Mouse (Mus musculus): ENCODE results near the gene Prdx2. TPM values are rescaled to one million over a fixed set of nuclear protein-coding genes. Genes with fewer than 3 reads are reported as not detected.
A peak's percentile ranks its signal among the peaks of the same experiment; 100 is the strongest.

Gene Prdx2
- polyA plus RNA-seq, 1 experiment from 2014 or later: 581 TPM

- Histone ChIP-seq H3K4me1 (replicated peaks) (peaks cover 13% of the 10 kb centered on the region), H3K9me3 (no peaks in the 10 kb centered on the region), H3K9ac (peak within 1 kb of the TSS; percentile 18; the same call in 1 of the 2 replicates), H3K4me3 (replicated peaks) (peak within 1 kb of the TSS; percentile 43), H3K27me3 (replicated peaks) (peaks cover 55% of the 10 kb centered on the region), H3K27ac (no peak within 1 kb of the TSS), H3K4me2 (replicated peaks) (peak within 1 kb of the TSS; percentile 85), H3K36me3 (no peaks in the 10 kb centered on the region)
- peak; percentile 77 for ATAC-seq
- WGBS: 0% methylated on average over 44 of the region's 50 CpGs
These were observed 32.3 kb upstream of the Prdx2 start, which contains the start of gene Mast1 for GRCm38 (mm10) chr8:84936962-84937546. Gene Mast1, minus strand, starts transcription at chr8:84937359.

GRCm38 (mm10) chr8:84937620-84938485 lies 31.5 kb upstream of the Prdx2 start:
- Histone ChIP-seq H3K9me3 (no peaks in the 10 kb centered on the region), H3K4me3 (replicated peaks) (no peak overlapping the region), H3K4me2 (replicated peaks) (peak overlapping the region; percentile 85; the same call in 1 of the 2 replicates), H3K27me3 (replicated peaks) (peaks cover 49% of the 10 kb centered on the region), H3K27ac (no peak overlapping the region), H3K36me3 (no peaks in the 10 kb centered on the region), H3K9ac (no peak overlapping the region), H3K4me1 (replicated peaks) (peaks cover 13% of the 10 kb centered on the region)
- 63% methylated on average over 13 of the region's 13 CpGs for WGBS
- ATAC-seq: no peak

GRCm38 (mm10) chr8:84943699-84944098 lies 25.7 kb upstream of the Prdx2 start:
- 16% methylated on average over 4 of the region's 4 CpGs for WGBS
- H3K4me3 ChIP-seq (replicated peaks): no peak overlapping the region
- H3K9ac ChIP-seq: no peak overlapping the region
- H3K4me2 ChIP-seq (replicated peaks): no peak overlapping the region
- no peak overlapping the region for H3K27ac ChIP-seq
- H3K9me3 ChIP-seq: no peaks in the 10 kb centered on the region
- no peak for ATAC-seq
- no peaks in the 10 kb centered on the region for H3K36me3 ChIP-seq
- peaks cover 21% of the 10 kb centered on the region for H3K4me1 ChIP-seq (replicated peaks)
- peaks cover 48% of the 10 kb centered on the region for H3K27me3 ChIP-seq (replicated peaks)

GRCm38 (mm10) chr8:84944478-84945160 lies 24.8 kb upstream of the Prdx2 start:
- Histone ChIP-seq H3K4me2 (replicated peaks) (peak overlapping the region; percentile 39), H3K9me3 (no peaks in the 10 kb centered on the region), H3K36me3 (no peaks in the 10 kb centered on the region), H3K4me1 (replicated peaks) (peaks cover 21% of the 10 kb centered on the region), H3K4me3 (replicated peaks) (peak overlapping the region; percentile 9; the same call in 1 of the 2 replicates), H3K27me3 (replicated peaks) (peaks cover 47% of the 10 kb centered on the region), H3K27ac (no peak overlapping the region), H3K9ac (no peak overlapping the region)
- ATAC-seq: peak; percentile 78
- WGBS: 4% methylated on average over 26 of the region's 26 CpGs

GRCm38 (mm10) chr8:84945235-84945632 lies 24.2 kb upstream of the Prdx2 start:
- peaks cover 21% of the 10 kb centered on the region for H3K4me1 ChIP-seq (replicated peaks)
- peaks cover 53% of the 10 kb centered on the region for H3K27me3 ChIP-seq (replicated peaks)
- ATAC-seq: peak; percentile 27; the same call in 1 of the 2 replicates
- 3% methylated on average over 11 of the region's 11 CpGs for WGBS
- H3K27ac ChIP-seq: no peak overlapping the region
- H3K9ac ChIP-seq: no peak overlapping the region
- H3K4me2 ChIP-seq (replicated peaks): peak overlapping the region; percentile 74; the same call in 1 of the 2 replicates
- no peaks in the 10 kb centered on the region for H3K9me3 ChIP-seq
- H3K4me3 ChIP-seq (replicated peaks): no peak overlapping the region
- H3K36me3 ChIP-seq: no peaks in the 10 kb centered on the region

GRCm38 (mm10) chr8:84945633-84946527 lies 23.5 kb upstream of the Prdx2 start:
- WGBS: 1% methylated on average over 51 of the region's 67 CpGs
- Histone ChIP-seq H3K27ac (no peak overlapping the region), H3K4me3 (replicated peaks) (peak overlapping the region; percentile 39), H3K36me3 (no peaks in the 10 kb centered on the region), H3K9me3 (no peaks in the 10 kb centered on the region), H3K4me1 (replicated peaks) (peaks cover 21% of the 10 kb centered on the region), H3K27me3 (replicated peaks) (peaks cover 59% of the 10 kb centered on the region), H3K4me2 (replicated peaks) (peak overlapping the region; percentile 74), H3K9ac (no peak overlapping the region)
- peak; percentile 44 for ATAC-seq

- no peak within 1 kb of the TSS for H3K9ac ChIP-seq
- ATAC-seq: 0 out of 2 replicates have a peak, but pooled peaks have one; percentile 26
- 14% methylated on average over 17 of the region's 17 CpGs for WGBS
- H3K27ac ChIP-seq: no peak within 1 kb of the TSS
- no peaks in the 10 kb centered on the region for H3K36me3 ChIP-seq
- no peaks in the 10 kb centered on the region for H3K9me3 ChIP-seq
- peaks cover 21% of the 10 kb centered on the region for H3K4me1 ChIP-seq (replicated peaks)
- peaks cover 65% of the 10 kb centered on the region for H3K27me3 ChIP-seq (replicated peaks)
- H3K4me2 ChIP-seq (replicated peaks): peak within 1 kb of the TSS; percentile 74
- peak within 1 kb of the TSS; percentile 39 for H3K4me3 ChIP-seq (replicated peaks)
These were observed 22.7 kb upstream of the Prdx2 start, which contains the start of gene Rtbdn for GRCm38 (mm10) chr8:84946528-84947240. Gene Rtbdn, plus strand, starts transcription at chr8:84946991.

- 16% methylated on average over 9 of the region's 9 CpGs for WGBS
- no peaks in the 10 kb centered on the region for H3K9me3 ChIP-seq
- no peak overlapping the region for H3K4me2 ChIP-seq (replicated peaks)
- H3K36me3 ChIP-seq: no peaks in the 10 kb centered on the region
- H3K27ac ChIP-seq: no peak overlapping the region
- H3K4me3 ChIP-seq (replicated peaks): no peak overlapping the region
- peak; percentile 24; the same call in 1 of the 2 replicates for ATAC-seq
- peaks cover 21% of the 10 kb centered on the region for H3K4me1 ChIP-seq (replicated peaks)
- no peak overlapping the region for H3K9ac ChIP-seq
- H3K27me3 ChIP-seq (replicated peaks): peaks cover 61% of the 10 kb centered on the region
These were observed 22.2 kb upstream of the Prdx2 start for GRCm38 (mm10) chr8:84947241-84947545.

GRCm38 (mm10) chr8:84949753-84950152 lies 19.6 kb upstream of the Prdx2 start:
- Histone ChIP-seq H3K4me2 (replicated peaks) (no peak overlapping the region), H3K4me1 (replicated peaks) (peaks cover 21% of the 10 kb centered on the region), H3K27ac (no peak overlapping the region), H3K36me3 (no peaks in the 10 kb centered on the region), H3K9me3 (no peaks in the 10 kb centered on the region), H3K9ac (no peak overlapping the region), H3K27me3 (replicated peaks) (peaks cover 53% of the 10 kb centered on the region), H3K4me3 (replicated peaks) (no peak overlapping the region)
- no peak for ATAC-seq
- WGBS: 24% methylated on average over 12 of the region's 12 CpGs

GRCm38 (mm10) chr8:84952612-84953255 lies 16.7 kb upstream of the Prdx2 start:
- Histone ChIP-seq H3K27ac (no peak overlapping the region), H3K9me3 (no peaks in the 10 kb centered on the region), H3K4me3 (replicated peaks) (peak overlapping the region; percentile 10; the same call in 1 of the 2 replicates), H3K9ac (no peak overlapping the region), H3K36me3 (no peaks in the 10 kb centered on the region; the same call in 1 of the 2 replicates), H3K4me1 (replicated peaks) (0 out of 2 replicates have a peak, but pooled peaks cover 5% of the 10 kb centered on the region), H3K27me3 (replicated peaks) (peaks cover 27% of the 10 kb centered on the region), H3K4me2 (replicated peaks) (peak overlapping the region; percentile 49)
- WGBS: 6% methylated on average over 18 of the region's 18 CpGs
- peak; percentile 71 for ATAC-seq

Data from intestine, embryonic 15.5 days (tissue).